Comparison of ENCODE assay signal across 26 mouse cellular contexts in genomic region chr8:60736913-60737312, GRCm38 (mm10).
DNase-seq lines count a peak whose midpoint lies in the region; ATAC-seq and TF ChIP-seq lines count a peak whose summit lies in the region.
"Had no signal": no experiment of that assay in that cellular context is flagged by ENCODE, and none has a peak within 500 bp of the region (broad histone marks: within the 10 kb centered on the region; RNA-seq: fewer than 3 reads in every experiment).

No protein-coding gene starts in this region.

- WGBS in liver, embryonic 12.5 days (ENCODE audit: insufficient replicate concordance), result 48% methylated on average over 2 of the region's 2 CpGs

- TF ChIP-seq EP300 in ES-Bruce4 (IDR thresholded peaks at IDR 0.05; ENCODE audit: insufficient read depth, low read depth, low read length), result peak; percentile 83

- DNase-seq in ES-E14 (ENCODE audit: low read depth, low spot score) (peak; percentile 65), WW6 (ENCODE audit: low read depth, low spot score) (peak; percentile 43)
- DNase-seq in yolk sac, embryonic 10.5 days (ENCODE audit: low spot score), result peak; percentile 18
- no peak for DNase-seq in cerebellum, adult 9-10 months
- DNase-seq: adrenal gland, adult 8-10 months; adrenal gland, postnatal 14 days; adrenal gland, postnatal 36 days; B cell, adult 2 months; cerebellum, adult 18-20 months; cerebellum, adult 8-10 months; cerebellum, postnatal 14 days; cerebellum, postnatal 36 days; embryo, embryonic 11 days had no signal

- H3K4me3 ChIP-seq in ES-Bruce4 (ENCODE audit: low read depth, low read length) (no peak overlapping the region), ES-E14 (ENCODE audit: insufficient read depth in 1 of 2, low read depth in 1 of 2, low read length in 2 of 2, poor library complexity in 1 of 2, severe bottlenecking in 1 of 2) (no peak overlapping the region)
- no peak overlapping the region for H3K4me3 ChIP-seq in liver, embryonic 12.5 days
- H3K4me3 ChIP-seq: embryonic facial prominence, embryonic 13.5 days; embryonic facial prominence, embryonic 15.5 days; erythroblast, embryonic 14.5 days; forebrain, embryonic 10.5 days; forebrain, embryonic 12.5 days had no signal

- TF ChIP-seq POLR2A in ES-Bruce4 (IDR thresholded peaks at IDR 0.05; ENCODE audit: insufficient read depth, low read length), result no peak

- peak overlapping the region; percentile 91 for H3K27ac ChIP-seq in ES-Bruce4 (ENCODE audit: insufficient read depth, low read length)
- peak overlapping the region; percentile 96 for H3K27ac ChIP-seq in ES-E14 (ENCODE audit: insufficient read depth, low read depth, low read length, poor library complexity, severe bottlenecking)
- no peak overlapping the region for H3K27ac ChIP-seq in liver, embryonic 12.5 days
- H3K27ac ChIP-seq: embryonic facial prominence, embryonic 13.5 days; embryonic facial prominence, embryonic 15.5 days; forebrain, embryonic 10.5 days; forebrain, embryonic 12.5 days had no signal

- in situ Hi-C loops in ES-E14 (cut with MboI; ENCODE audit: low sequenced_read_pairs in 2 of 2, unreplicated experiment in 2 of 2), result no loop called here

- H3K4me1 ChIP-seq in ES-Bruce4 (ENCODE audit: control insufficient read depth, insufficient read depth, low read length) (no peaks in the 10 kb centered on the region), ES-E14 (ENCODE audit: control insufficient read depth in 2 of 2, insufficient read depth in 2 of 2, low read length in 2 of 2, poor library complexity in 1 of 2) (peaks cover 0 to 5% of the 10 kb centered on the region in 2 experiments; a peak in 2 of 4 replicates)
- H3K4me1 ChIP-seq in liver, embryonic 12.5 days, result no peaks in the 10 kb centered on the region
- H3K4me1 ChIP-seq: embryonic facial prominence, embryonic 13.5 days; embryonic facial prominence, embryonic 15.5 days; forebrain, embryonic 10.5 days; forebrain, embryonic 12.5 days had no signal

- H3K27me3 ChIP-seq in ES-Bruce4 (ENCODE audit: control insufficient read depth, insufficient read depth, low read length, poor library complexity, severe bottlenecking), result no peaks in the 10 kb centered on the region
- H3K27me3 ChIP-seq in liver, embryonic 12.5 days (replicated peaks), result no peaks in the 10 kb centered on the region
- H3K27me3 ChIP-seq: CH12.LX; embryonic facial prominence, embryonic 13.5 days; embryonic facial prominence, embryonic 15.5 days; forebrain, embryonic 12.5 days had no signal

- H3K9me3 ChIP-seq in ES-Bruce4 (replicated peaks; ENCODE audit: control insufficient read depth, insufficient read depth, low read length, poor library complexity, severe bottlenecking) (peaks cover 21% of the 10 kb centered on the region), ES-E14 (ENCODE audit: control insufficient read depth, insufficient read depth, low read depth, low read length) (no peaks in the 10 kb centered on the region)
- H3K9me3 ChIP-seq in liver, embryonic 12.5 days (replicated peaks), result no peaks in the 10 kb centered on the region
- H3K9me3 ChIP-seq: embryonic facial prominence, embryonic 13.5 days; embryonic facial prominence, embryonic 15.5 days; forebrain, embryonic 10.5 days; forebrain, embryonic 12.5 days had no signal

- H3K9ac ChIP-seq in ES-Bruce4 (ENCODE audit: low read depth, poor library complexity, severe bottlenecking) (no peak overlapping the region), ES-E14 (ENCODE audit: insufficient read depth, low read depth, low read length, poor library complexity, severe bottlenecking) (no peak overlapping the region)
- H3K9ac ChIP-seq in liver, embryonic 12.5 days, result no peak overlapping the region
- H3K9ac ChIP-seq: embryonic facial prominence, embryonic 13.5 days; embryonic facial prominence, embryonic 15.5 days; forebrain, embryonic 12.5 days had no signal

- TF ChIP-seq CTCF in ES-Bruce4 (IDR thresholded peaks at IDR 0.05; ENCODE audit: low read depth, low read length), result no peak

- no peak overlapping the region for H3K4me2 ChIP-seq in liver, embryonic 12.5 days
- H3K4me2 ChIP-seq: embryonic facial prominence, embryonic 13.5 days; embryonic facial prominence, embryonic 15.5 days; forebrain, embryonic 12.5 days had no signal

- no peaks in the 10 kb centered on the region for H3K36me3 ChIP-seq in ES-Bruce4 (ENCODE audit: control insufficient read depth, insufficient read depth, low read length, poor library complexity, severe bottlenecking)
- no peaks in the 10 kb centered on the region for H3K36me3 ChIP-seq in ES-E14 (ENCODE audit: control insufficient read depth, insufficient read depth, low read length, poor library complexity, severe bottlenecking)
- H3K36me3 ChIP-seq in liver, embryonic 12.5 days, result no peaks in the 10 kb centered on the region
- H3K36me3 ChIP-seq: embryonic facial prominence, embryonic 13.5 days; embryonic facial prominence, embryonic 15.5 days; forebrain, embryonic 10.5 days; forebrain, embryonic 12.5 days had no signal

- no peak for ATAC-seq in megakaryocyte progenitor cell, adult 5-6 weeks (replicated peaks; ENCODE audit: poor library complexity)
- ATAC-seq in liver, embryonic 12.5 days, result no peak
- ATAC-seq: activated CD4-positive, CD25-positive, alpha-beta regulatory T cell, adult 4 months; CD4-positive, CD25-positive, alpha-beta regulatory T cell, adult 4 months; forebrain, embryonic 14.5 days; forebrain, embryonic 16.5 days had no signal

TF ChIP-seq in ES-E14, 5 proteins besides CTCF, POLR2A, EP300 and RAD21:
- TF ChIP-seq ZNF384 (IDR thresholded peaks at IDR 0.05; ENCODE audit: low read depth, low read length) (no peak), HCFC1 (IDR thresholded peaks at IDR 0.05; ENCODE audit: borderline replicate concordance, insufficient read depth, low read length) (no peak), ZC3H11A (IDR thresholded peaks at IDR 0.05; ENCODE audit: borderline replicate concordance, low read depth, low read length) (no peak), MAFK (IDR thresholded peaks at IDR 0.05; ENCODE audit: insufficient read depth, low read depth, low read length) (no peak), CHD2 (IDR thresholded peaks at IDR 0.05; ENCODE audit: low read depth, low read length) (no peak)
